Comparison of ENCODE assay signal across 29 mouse cellular contexts in genomic region chr4:53134816-53135215, GRCm38 (mm10). TPM values are rescaled to one million over a fixed set of nuclear protein-coding genes. Genes with fewer than 3 reads are reported as not detected.
DNase-seq lines count a peak whose midpoint lies in the region; ATAC-seq and TF ChIP-seq lines count a peak whose summit lies in the region.
"Had no signal": no experiment of that assay in that cellular context is flagged by ENCODE, and none has a peak within 500 bp of the region (broad histone marks: within the 10 kb centered on the region; RNA-seq: fewer than 3 reads in every experiment).

No protein-coding gene starts in this region.

- ATAC-seq in kidney, embryonic 15.5 days (replicated peaks; ENCODE audit: low FRiP score): no peak
- no peak for ATAC-seq in liver, embryonic 13.5 days (ENCODE audit: low read depth)
- ATAC-seq: forebrain, embryonic 15.5 days; inflammation-experienced regulatory T-cells, adult 6 months; midbrain, embryonic 16.5 days; Patski had no signal

- H3K27me3 ChIP-seq in kidney, adult 2 months (replicated peaks; ENCODE audit: control insufficient read depth, insufficient read depth, low read length): no peaks in the 10 kb centered on the region
- H3K27me3 ChIP-seq in kidney, embryonic 15.5 days: no peaks in the 10 kb centered on the region
- no peaks in the 10 kb centered on the region for H3K27me3 ChIP-seq in liver, adult 2 months (ENCODE audit: control insufficient read depth, insufficient read depth, low read length)
- 0 out of 2 replicates have a peak, but pooled peaks cover 2% of the 10 kb centered on the region for H3K27me3 ChIP-seq in liver, embryonic 13.5 days
- H3K27me3 ChIP-seq: embryonic facial prominence, embryonic 13.5 days; forebrain, embryonic 15.5 days; hindbrain, embryonic 15.5 days; neural tube, embryonic 12.5 days; Patski had no signal

- H3K4me2 ChIP-seq in kidney, embryonic 15.5 days: no peak overlapping the region
- H3K4me2 ChIP-seq in liver, embryonic 13.5 days: peak overlapping the region; percentile 17; the same call in 1 of the 2 replicates
- H3K4me2 ChIP-seq: embryonic facial prominence, embryonic 13.5 days; forebrain, embryonic 15.5 days; hindbrain, embryonic 15.5 days; midbrain, embryonic 11.5 days; neural tube, embryonic 12.5 days had no signal

- no peak overlapping the region for H3K27ac ChIP-seq in kidney, adult 2 months (ENCODE audit: insufficient read depth, low read depth, low read length)
- no peak overlapping the region for H3K27ac ChIP-seq in kidney, embryonic 15.5 days
- H3K27ac ChIP-seq in liver, adult 2 months (replicated peaks; ENCODE audit: insufficient read depth, low read depth, low read length): peak overlapping the region; percentile 77
- H3K27ac ChIP-seq in liver, embryonic 13.5 days: no peak overlapping the region
- H3K27ac ChIP-seq: embryonic facial prominence, embryonic 13.5 days; forebrain, embryonic 10.5 days; forebrain, embryonic 15.5 days; hindbrain, embryonic 10.5 days; hindbrain, embryonic 15.5 days; neural tube, embryonic 12.5 days; stomach, postnatal 0 days had no signal

- 54% methylated on average over 7 of the region's 7 CpGs for WGBS in kidney, adult 2 months
- 55% methylated on average over 7 of the region's 7 CpGs for WGBS in kidney, embryonic 15.5 days
- 15% methylated on average over 7 of the region's 7 CpGs for WGBS in liver, adult 2 months
- 69% methylated on average over 7 of the region's 7 CpGs for WGBS in liver, embryonic 13.5 days (ENCODE audit: insufficient replicate concordance)

- peak; percentile 38 for DNase-seq in kidney, adult 2 months
- DNase-seq in liver, adult 2 months (ENCODE audit: extremely low read depth, low read depth, low spot score): peak; percentile 87
- no peak for DNase-seq in liver
- no peak for DNase-seq in liver, embryonic 13.5 days
- no peak for DNase-seq in adrenal gland, adult 2 months
- no peak for DNase-seq in right cerebral cortex, postnatal 25 days
- DNase-seq: adrenal gland, postnatal 14 days; cerebellum, adult 11-12 months; cerebellum, postnatal 10 days; heart, postnatal 14 days; kidney, adult 18-20 months; layer of hippocampus, adult 9-11 months; lung, adult 18-20 months; right cerebral cortex, adult 18-20 months; right cerebral cortex, postnatal 4 days; thymus, adult 18-20 months; thymus, postnatal 25 days had no signal

- no peaks in the 10 kb centered on the region for H3K9me3 ChIP-seq in kidney, embryonic 15.5 days (replicated peaks)
- H3K9me3 ChIP-seq in liver, embryonic 13.5 days (replicated peaks): no peaks in the 10 kb centered on the region
- H3K9me3 ChIP-seq: embryonic facial prominence, embryonic 13.5 days; forebrain, embryonic 10.5 days; forebrain, embryonic 15.5 days; hindbrain, embryonic 10.5 days; hindbrain, embryonic 15.5 days; neural tube, embryonic 12.5 days had no signal

- H3K4me3 ChIP-seq in kidney, adult 2 months (ENCODE audit: insufficient read depth, low read depth, low read length): no peak overlapping the region
- H3K4me3 ChIP-seq in kidney, embryonic 15.5 days (replicated peaks): no peak overlapping the region
- no peak overlapping the region for H3K4me3 ChIP-seq in liver, adult 2 months (ENCODE audit: insufficient read depth, low read depth, low read length)
- no peak overlapping the region for H3K4me3 ChIP-seq in liver, embryonic 13.5 days (replicated peaks)
- H3K4me3 ChIP-seq: embryonic facial prominence, embryonic 13.5 days; forebrain, embryonic 10.5 days; forebrain, embryonic 15.5 days; hindbrain, embryonic 10.5 days; hindbrain, embryonic 15.5 days; neural tube, embryonic 12.5 days had no signal

- TF ChIP-seq CTCF in kidney, adult 2 months (conservative IDR thresholded peaks at IDR 0.05; ENCODE audit: insufficient read depth, insufficient read length, low read depth, low read length): no peak
- no peak for TF ChIP-seq CTCF in liver, adult 2 months (IDR thresholded peaks at IDR 0.05; ENCODE audit: low read depth, low read length)

- H3K36me3 ChIP-seq in kidney, adult 2 months (ENCODE audit: control insufficient read depth, insufficient read depth, low read length): peaks cover 2% of the 10 kb centered on the region
- H3K36me3 ChIP-seq in kidney, embryonic 15.5 days: peaks cover 10% of the 10 kb centered on the region
- peaks cover 50% of the 10 kb centered on the region for H3K36me3 ChIP-seq in liver, adult 2 months (ENCODE audit: control insufficient read depth, insufficient read depth, low read length)
- H3K36me3 ChIP-seq in liver, embryonic 13.5 days: peaks cover 10% of the 10 kb centered on the region
- H3K36me3 ChIP-seq: forebrain, embryonic 15.5 days; hindbrain, embryonic 15.5 days had no signal

- peaks cover 6% of the 10 kb centered on the region; the same call in 1 of the 2 replicates for H3K4me1 ChIP-seq in kidney, adult 2 months (ENCODE audit: control insufficient read depth, insufficient read depth, low read length)
- H3K4me1 ChIP-seq in kidney, embryonic 15.5 days: no peaks in the 10 kb centered on the region
- H3K4me1 ChIP-seq in liver, adult 2 months (ENCODE audit: control insufficient read depth, insufficient read depth, low read length): peaks cover 58% of the 10 kb centered on the region
- H3K4me1 ChIP-seq in liver, embryonic 13.5 days (replicated peaks): peaks cover 63% of the 10 kb centered on the region
- H3K4me1 ChIP-seq: embryonic facial prominence, embryonic 13.5 days; forebrain, embryonic 10.5 days; forebrain, embryonic 15.5 days; hindbrain, embryonic 10.5 days; hindbrain, embryonic 15.5 days; neural tube, embryonic 12.5 days had no signal

- peaks cover 42% of the 10 kb centered on the region for H3K79me2 ChIP-seq in liver, adult 2 months (ENCODE audit: control insufficient read depth, insufficient read depth, low read length)

- TF ChIP-seq POLR2A in kidney, adult 2 months (IDR thresholded peaks at IDR 0.05; ENCODE audit: low read depth, low read length): no peak
- TF ChIP-seq POLR2A in liver, adult 2 months (IDR thresholded peaks at IDR 0.05; ENCODE audit: extremely low read depth, insufficient read depth, low read length): no peak

- no peak overlapping the region for H3K9ac ChIP-seq in kidney, embryonic 15.5 days
- H3K9ac ChIP-seq in liver, adult 2 months (ENCODE audit: low read depth, low read length): no peak overlapping the region
- H3K9ac ChIP-seq in liver, embryonic 13.5 days: no peak overlapping the region
- H3K9ac ChIP-seq: embryonic facial prominence, embryonic 13.5 days; forebrain, embryonic 15.5 days; hindbrain, embryonic 15.5 days; neural tube, embryonic 12.5 days had no signal

RNA-seq across cellular contexts. Expression of gene Abca1, which starts 24.9 kb away (rescaled TPM):
- 8.9 and 9.3 TPM in 2 replicates for polyA plus RNA-seq in kidney, adult 2 months (2012; rRNA removed)
- 3.8 and 4.4 TPM in 2 replicates for polyA plus RNA-seq in kidney, embryonic 15.5 days (2015; fragmentation: Nextera tagmentation; extraction: Ambion mirVana)
- total RNA-seq in liver, adult 2 months (2014; rRNA removed): 65.4 and 89.1 TPM in 2 replicates
- polyA plus RNA-seq in liver, adult 2 months (2012; rRNA removed): 17.1 and 21.0 TPM in 2 replicates
- polyA plus RNA-seq in liver, embryonic 13.5 days (2015; fragmentation: Nextera tagmentation; extraction: Ambion mirVana): 6.5 and 8.4 TPM in 2 replicates
- total RNA-seq in adrenal gland, adult 2 months (2021): 100 to 1,000 TPM; 137 to 213 TPM
- 15.7 and 27.8 TPM in 2 replicates for polyA plus RNA-seq in adrenal gland, adult 2 months (2012; rRNA removed)

Comparison
In these comparisons a context has a peak if more than half of its experiments do, and no peak if none do; other contexts are left out.
1. DNase-seq: peak in kidney, adult 2 months (single experiment) and liver, adult 2 months (single experiment); none in liver (single experiment), liver, embryonic 13.5 days (single experiment), adrenal gland, adult 2 months (single experiment) and right cerebral cortex, postnatal 25 days (single experiment).